Mouse (Mus musculus) embryonic fibroblast, embryonic 13.5 days (primary cell): Measurements from ENCODE around the gene Gm20696.

Experiments
- CTCF ChIP-seq: IDR thresholded peaks from 2 replicates; pipeline ENCODE4 v1.5.1; 2011; ENCODE audit warnings: mild to moderate bottlenecking, control low read depth, low read length, moderate library complexity, borderline replicate concordance; ENCODE audit not compliant: insufficient read depth
- POLR2A ChIP-seq: IDR thresholded peaks from 2 replicates; pipeline ENCODE4 v1.6.1; 2011; ENCODE audit warnings: low read depth, mild to moderate bottlenecking, control low read depth, low read length, moderate library complexity

- TF ChIP-seq POLR2A: no peak
- TF ChIP-seq CTCF: no peak
Observed at GRCm38 (mm10) chr6:99273177-99273576, 393.4 kb downstream of the Gm20696 start.
